Mouse (Mus musculus) brown adipose tissue, adult 24 weeks (tissue): ENCODE results near the gene 2410004B18Rik. TPM values are rescaled to one million over a fixed set of nuclear protein-coding genes. Genes with fewer than 3 reads are reported as not detected.
"Not testable (repeated sequence)": the region's sequence is repeated elsewhere in the genome, so short reads cannot be mapped to it uniquely, and the experiment has no call there.

Source experiments
- H3K27ac ChIP-seq: fragments of 200-500 bp; replicated peaks from 2 replicates; pipeline ENCODE4 v1.5.1; 2012; ENCODE audit warnings: low read depth, mild to moderate bottlenecking, low read length
- H3K4me1 ChIP-seq: fragments of 200-500 bp; 2 replicates; pipeline ENCODE4 v1.6.1; 2012; ENCODE audit warnings: low read length, mixed read lengths; ENCODE audit not compliant: control insufficient read depth, insufficient read depth, insufficient read length
- H3K4me3 ChIP-seq: fragments of 200-500 bp; 2 replicates; pipeline ENCODE4 v1.5.1; 2012; ENCODE audit warnings: low read depth, mild to moderate bottlenecking, low read length, moderate library complexity; ENCODE audit not compliant: insufficient read depth
- polyA plus RNA-seq: library from polyadenylated mRNA; stranded (reverse); fragments of >200 nt; gene quantifications from 2 replicates; pipeline ENCODE4 v1.2.4, GENCODE M21; 2012; ENCODE audit not compliant: missing spikeins, insufficient read depth, insufficient read length

Gene 2410004B18Rik
- polyA plus RNA-seq: 18.1 and 19.4 TPM in 2 replicates

- peak within 1 kb of the TSS; percentile 86 for H3K4me3 ChIP-seq
- H3K4me1 ChIP-seq: peaks cover 12% of the 10 kb centered on the region
- peak within 1 kb of the TSS; percentile 72 for H3K27ac ChIP-seq
These were observed at the start of gene 2410004B18Rik for GRCm38 (mm10) chr3:145937505-145938404. Gene 2410004B18Rik (plus strand): TSS chr3:145938014.

- Histone ChIP-seq H3K4me3 (no peak overlapping the region), H3K27ac (no peak overlapping the region), H3K4me1 (peaks cover 27% of the 10 kb centered on the region)
These were observed 47.3 kb upstream of the 2410004B18Rik start for GRCm38 (mm10) chr3:145890346-145891132.

GRCm38 (mm10) chr3:145892451-145892850 is 45.4 kb upstream of the 2410004B18Rik start:
- Histone ChIP-seq H3K27ac (peak overlapping the region; percentile 46), H3K4me3 (no peak overlapping the region), H3K4me1 (peaks cover 21% of the 10 kb centered on the region)

- H3K4me1 ChIP-seq: peaks cover 21% of the 10 kb centered on the region
- no peak overlapping the region for H3K4me3 ChIP-seq
- H3K27ac ChIP-seq: peak overlapping the region; percentile 69
These were observed 43.7 kb upstream of the 2410004B18Rik start for GRCm38 (mm10) chr3:145894131-145894530.

- H3K4me3 ChIP-seq: no peak overlapping the region
- peaks cover 19% of the 10 kb centered on the region for H3K4me1 ChIP-seq
- no peak overlapping the region for H3K27ac ChIP-seq
These were observed 40.1 kb upstream of the 2410004B18Rik start for GRCm38 (mm10) chr3:145897749-145898148.

- Histone ChIP-seq H3K4me3 (no peak overlapping the region), H3K27ac (peak overlapping the region; percentile 51; the same call in 1 of the 2 replicates), H3K4me1 (0 out of 2 replicates have a peak, but pooled peaks cover 6% of the 10 kb centered on the region)
These were observed 38.0 kb upstream of the 2410004B18Rik start for GRCm38 (mm10) chr3:145899832-145900231.

- Histone ChIP-seq H3K4me3 (no peak overlapping the region), H3K27ac (no peak overlapping the region), H3K4me1 (peaks cover 4% of the 10 kb centered on the region; the same call in 1 of the 2 replicates)
These were observed 34.3 kb upstream of the 2410004B18Rik start for GRCm38 (mm10) chr3:145903530-145903929.

GRCm38 (mm10) chr3:145904850-145905776 is 32.7 kb upstream of the 2410004B18Rik start:
- Histone ChIP-seq H3K4me3 (no peak overlapping the region), H3K4me1 (no peaks in the 10 kb centered on the region; the same call in 1 of the 2 replicates), H3K27ac (no peak overlapping the region)

- Histone ChIP-seq H3K4me1 (no peaks in the 10 kb centered on the region; the same call in 1 of the 2 replicates), H3K4me3 (no peak overlapping the region), H3K27ac (no peak overlapping the region)
These were observed 31.2 kb upstream of the 2410004B18Rik start for GRCm38 (mm10) chr3:145906582-145906981.

- H3K27ac ChIP-seq: no peak overlapping the region
- no peak overlapping the region for H3K4me3 ChIP-seq
- H3K4me1 ChIP-seq: no peaks in the 10 kb centered on the region
These were observed 25.3 kb upstream of the 2410004B18Rik start for GRCm38 (mm10) chr3:145912512-145912911.

GRCm38 (mm10) chr3:145913263-145913662 is 24.6 kb upstream of the 2410004B18Rik start:
- H3K4me3 ChIP-seq: no peak overlapping the region
- H3K4me1 ChIP-seq: no peaks in the 10 kb centered on the region
- no peak overlapping the region for H3K27ac ChIP-seq

GRCm38 (mm10) chr3:145913942-145914341 is 23.9 kb upstream of the 2410004B18Rik start:
- H3K4me3 ChIP-seq, H3K27ac ChIP-seq, H3K4me1 ChIP-seq: not testable (repeated sequence)

- Histone ChIP-seq H3K27ac (no peak overlapping the region), H3K4me3 (no peak overlapping the region)
These were observed 21.4 kb upstream of the 2410004B18Rik start for GRCm38 (mm10) chr3:145916374-145916773.

GRCm38 (mm10) chr3:145916826-145917225 is 21.0 kb upstream of the 2410004B18Rik start:
- no peak overlapping the region for H3K27ac ChIP-seq
- no peaks in the 10 kb centered on the region for H3K4me1 ChIP-seq
- no peak overlapping the region for H3K4me3 ChIP-seq

More at GRCm38 (mm10) chr3:145916374-145916773, 21.4 kb upstream of the 2410004B18Rik start:
- H3K4me1 ChIP-seq: no peaks in the 10 kb centered on the region
